Mouse (Mus musculus) ES-E14 (cell line): Measurements from ENCODE around the gene Cdkn2d.

ENCODE experiments used
- CHD2 ChIP-seq: IDR thresholded peaks from 2 replicates; pipeline ENCODE4 v1.6.1; 2014; ENCODE audit warnings: mild to moderate bottlenecking, low read depth, low read length, inconsistent platforms
- HCFC1 ChIP-seq: IDR thresholded peaks from 2 replicates; pipeline ENCODE4 v1.6.1; 2012; ENCODE audit warnings: low read length, inconsistent platforms, borderline replicate concordance; ENCODE audit not compliant: insufficient read depth
- ZC3H11A ChIP-seq: IDR thresholded peaks from 2 replicates; pipeline ENCODE4 v1.6.1; 2012; ENCODE audit warnings: low read depth, mild to moderate bottlenecking, inconsistent platforms, low read length, borderline replicate concordance
- ZNF384 ChIP-seq: IDR thresholded peaks from 2 replicates; pipeline ENCODE4 v1.6.1; 2012; ENCODE audit warnings: low read depth, low read length, inconsistent platforms

DNA sequence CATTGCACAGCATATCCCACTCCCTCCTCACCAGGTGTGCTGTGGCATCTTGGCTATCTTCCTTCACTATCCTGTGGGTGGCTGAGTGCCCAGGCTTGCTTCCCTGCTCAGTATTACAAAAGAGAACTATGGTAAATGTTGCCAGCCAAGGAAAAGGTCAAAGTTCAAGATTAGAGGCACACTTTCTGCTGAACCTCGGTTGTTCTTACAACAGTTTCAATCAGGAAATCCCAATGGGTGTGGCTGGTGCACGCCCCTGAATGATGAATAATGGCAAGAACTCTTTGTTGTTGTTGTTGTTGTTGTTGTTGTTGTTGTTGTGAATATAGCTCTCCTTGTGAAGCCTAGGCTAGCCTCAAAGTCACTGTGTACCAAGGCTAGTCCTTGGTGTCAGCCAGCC lies 29.4 kb downstream of the Cdkn2d start:
- no peak for TF ChIP-seq ZC3H11A
- no peak for TF ChIP-seq ZNF384
- TF ChIP-seq HCFC1: no peak
- no peak for TF ChIP-seq CHD2
